Mouse (Mus musculus): ENCODE measurements around the gene Phrf1. TPM values are rescaled to one million over a fixed set of nuclear protein-coding genes. Genes with fewer than 3 reads are reported as not detected.
A peak's percentile ranks its signal among the peaks of the same experiment; 100 is the strongest.

Phrf1 gene
- total and polyA plus RNA-seq, 2 experiments from 2014 or later: 20.4 to 28.9 TPM

DNA sequence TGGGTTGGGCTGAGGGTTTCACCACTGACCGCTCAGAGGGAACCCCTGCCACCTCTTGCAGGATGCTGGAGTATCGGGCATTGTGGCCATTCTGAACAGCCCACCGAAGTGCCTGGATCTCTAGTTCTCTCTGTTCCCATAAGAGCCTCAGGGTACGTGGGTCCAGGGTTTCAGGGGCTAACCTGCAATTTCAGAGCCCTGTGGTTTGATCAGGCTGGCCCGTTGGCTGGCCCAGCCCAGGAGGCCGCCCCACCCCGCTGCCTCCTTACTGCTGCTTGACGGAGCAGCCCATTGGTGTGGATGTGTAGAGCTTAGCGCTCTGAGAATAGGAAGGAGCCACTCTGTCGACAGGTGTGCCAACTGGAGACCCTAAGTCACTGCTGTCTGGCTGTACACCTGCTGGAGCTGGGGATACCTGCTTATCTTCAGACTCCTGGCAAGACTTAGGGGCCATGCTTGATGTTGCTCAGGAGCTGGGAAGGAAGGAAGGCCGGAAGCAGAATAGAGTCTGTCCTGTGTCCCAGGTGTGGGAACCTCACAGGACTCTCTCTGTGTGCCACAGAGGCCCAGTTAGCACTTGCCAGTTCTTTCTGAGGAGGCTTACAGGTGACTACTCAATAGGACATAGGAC is 14.9 kb upstream of the Phrf1 start, which contains the start of gene Lmntd2:
Gene Lmntd2 (minus strand): TSS at position 476 of the 631 bp plus-strand sequence.
- H3K9me3 ChIP-seq (replicated peaks; ENCODE audit: control insufficient read depth, low read length): no peaks in the 10 kb centered on the region
- H3K4me1 ChIP-seq (ENCODE audit: control insufficient read depth, insufficient read depth): peaks cover 11% of the 10 kb centered on the region; the same call in 1 of the 2 replicates
- no peak within 1 kb of the TSS for H3K27ac ChIP-seq (ENCODE audit: low read depth)
- H3K4me3 ChIP-seq (ENCODE audit: low read depth, low read length): no peak within 1 kb of the TSS
- no peaks in the 10 kb centered on the region for H3K27me3 ChIP-seq (ENCODE audit: control insufficient read depth, insufficient read depth, low read length)
- no peak within 1 kb of the TSS for H3K4me2 ChIP-seq (ENCODE audit: low read depth, low read length)
- ATAC-seq (ENCODE audit: insufficient read depth, low read depth): no peak
- TF ChIP-seq CTCF (IDR thresholded peaks at IDR 0.05; ENCODE audit: low read depth) (no peak), EP300 (IDR thresholded peaks at IDR 0.05; ENCODE audit: low read depth) (no peak)
- no peaks in the 10 kb centered on the region for H3K36me3 ChIP-seq (replicated peaks; ENCODE audit: control insufficient read depth, insufficient read depth, low read length)
- DNase-seq (ENCODE audit: low spot score): no peak
- no peak within 1 kb of the TSS for H3K9ac ChIP-seq (replicated peaks; ENCODE audit: low read depth, low read length)
- 88% methylated on average over 11 of the region's 11 CpGs for WGBS

DNA sequence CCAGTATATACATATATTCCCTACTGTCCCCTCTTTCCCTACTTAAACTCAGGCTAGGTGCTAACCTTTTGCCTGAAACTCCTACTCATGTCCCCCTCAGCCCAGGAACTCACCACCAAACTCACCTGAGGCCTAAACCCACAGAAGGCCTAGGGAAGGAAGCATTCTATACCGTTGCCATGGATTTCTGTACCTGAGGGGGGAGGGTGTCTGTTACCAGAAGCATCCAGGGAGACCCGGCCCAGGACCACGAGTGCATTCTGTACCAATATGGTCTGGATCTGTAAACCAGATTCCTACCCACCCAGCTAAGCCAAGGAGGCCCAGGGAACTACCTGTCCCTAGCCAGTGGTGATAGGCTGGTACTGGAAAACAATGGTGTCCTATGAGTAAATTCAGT is 14.3 kb upstream of the Phrf1 start:
- H3K9me3 ChIP-seq (replicated peaks; ENCODE audit: control insufficient read depth, low read length): no peaks in the 10 kb centered on the region
- H3K4me1 ChIP-seq (ENCODE audit: control insufficient read depth, insufficient read depth): peaks cover 11% of the 10 kb centered on the region; the same call in 1 of the 2 replicates
- no peak overlapping the region for H3K4me2 ChIP-seq (ENCODE audit: low read depth, low read length)
- H3K27me3 ChIP-seq (ENCODE audit: control insufficient read depth, insufficient read depth, low read length): no peaks in the 10 kb centered on the region
- no peaks in the 10 kb centered on the region for H3K36me3 ChIP-seq (replicated peaks; ENCODE audit: control insufficient read depth, insufficient read depth, low read length)
- DNase-seq (ENCODE audit: low spot score): no peak
- TF ChIP-seq CTCF (IDR thresholded peaks at IDR 0.05; ENCODE audit: low read depth) (no peak), EP300 (IDR thresholded peaks at IDR 0.05; ENCODE audit: low read depth) (no peak)
- H3K4me3 ChIP-seq (ENCODE audit: low read depth, low read length): no peak overlapping the region
- H3K27ac ChIP-seq (ENCODE audit: low read depth): no peak overlapping the region
- 67% methylated on average over 3 of the region's 3 CpGs for WGBS
- no peak for ATAC-seq (ENCODE audit: insufficient read depth, low read depth)
- no peak overlapping the region for H3K9ac ChIP-seq (replicated peaks; ENCODE audit: low read depth, low read length)

DNA sequence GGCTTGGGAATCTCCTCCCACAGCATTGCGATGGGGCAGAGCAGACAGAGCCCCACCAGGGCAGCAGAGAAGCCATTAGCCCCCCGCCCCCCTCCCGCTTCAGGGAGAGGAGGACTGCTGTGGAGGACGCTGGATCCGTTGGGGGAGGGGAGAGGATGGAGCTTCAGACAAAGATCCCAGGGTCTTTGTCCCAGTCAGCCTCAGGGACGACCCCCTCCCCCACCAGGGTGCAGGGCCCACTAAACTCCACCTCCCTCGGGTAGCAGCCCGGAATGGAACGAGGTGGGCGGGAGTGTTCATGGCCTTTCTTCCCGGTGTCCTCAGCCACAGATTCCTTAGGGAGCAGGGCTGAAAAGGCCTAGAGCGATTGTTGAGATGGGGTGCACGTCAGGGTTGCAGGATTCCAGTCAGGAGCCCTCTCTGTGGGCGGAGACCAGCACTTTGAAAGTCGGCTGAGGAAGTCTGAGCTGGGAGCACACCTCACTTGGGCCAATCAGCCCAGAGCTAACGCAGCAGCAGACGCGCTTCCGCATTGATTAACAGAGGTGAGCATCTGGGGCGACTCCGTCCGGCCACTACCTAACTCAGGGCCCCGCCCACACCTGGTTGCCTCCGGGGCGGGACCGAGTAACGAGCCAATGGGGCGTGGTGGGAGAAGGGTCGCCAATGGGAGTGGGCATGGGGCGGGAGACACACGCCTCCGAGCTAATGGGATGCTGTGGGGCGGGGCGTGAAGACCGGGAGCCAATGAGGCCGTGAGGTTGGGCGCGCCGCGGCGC is 13.3 kb upstream of the Phrf1 start, which contains the start of gene Rassf7:
Gene Rassf7 (plus strand): TSS at position 760 of the 779 bp plus-strand sequence.
- Histone ChIP-seq H3K36me3 (replicated peaks; ENCODE audit: control insufficient read depth, insufficient read depth, low read length) (no peaks in the 10 kb centered on the region), H3K4me1 (ENCODE audit: control insufficient read depth, insufficient read depth) (peaks cover 12% of the 10 kb centered on the region; the same call in 1 of the 2 replicates), H3K9ac (replicated peaks; ENCODE audit: low read depth, low read length) (peak within 1 kb of the TSS; percentile 49; the same call in 1 of the 2 replicates), H3K9me3 (replicated peaks; ENCODE audit: control insufficient read depth, low read length) (no peaks in the 10 kb centered on the region), H3K27ac (ENCODE audit: low read depth) (peak within 1 kb of the TSS; percentile 52; the same call in 1 of the 2 replicates), H3K4me2 (ENCODE audit: low read depth, low read length) (peak within 1 kb of the TSS; percentile 90), H3K27me3 (ENCODE audit: control insufficient read depth, insufficient read depth, low read length) (no peaks in the 10 kb centered on the region), H3K4me3 (ENCODE audit: low read depth, low read length) (peak within 1 kb of the TSS; percentile 56)
- ATAC-seq (ENCODE audit: insufficient read depth, low read depth) (peak; percentile 92), DNase-seq (ENCODE audit: low spot score) (peak; percentile 89)
- WGBS: 1% methylated on average over 41 of the region's 41 CpGs
- TF ChIP-seq EP300 (IDR thresholded peaks at IDR 0.05; ENCODE audit: low read depth) (no peak), CTCF (IDR thresholded peaks at IDR 0.05; ENCODE audit: low read depth) (no peak)

DNA sequence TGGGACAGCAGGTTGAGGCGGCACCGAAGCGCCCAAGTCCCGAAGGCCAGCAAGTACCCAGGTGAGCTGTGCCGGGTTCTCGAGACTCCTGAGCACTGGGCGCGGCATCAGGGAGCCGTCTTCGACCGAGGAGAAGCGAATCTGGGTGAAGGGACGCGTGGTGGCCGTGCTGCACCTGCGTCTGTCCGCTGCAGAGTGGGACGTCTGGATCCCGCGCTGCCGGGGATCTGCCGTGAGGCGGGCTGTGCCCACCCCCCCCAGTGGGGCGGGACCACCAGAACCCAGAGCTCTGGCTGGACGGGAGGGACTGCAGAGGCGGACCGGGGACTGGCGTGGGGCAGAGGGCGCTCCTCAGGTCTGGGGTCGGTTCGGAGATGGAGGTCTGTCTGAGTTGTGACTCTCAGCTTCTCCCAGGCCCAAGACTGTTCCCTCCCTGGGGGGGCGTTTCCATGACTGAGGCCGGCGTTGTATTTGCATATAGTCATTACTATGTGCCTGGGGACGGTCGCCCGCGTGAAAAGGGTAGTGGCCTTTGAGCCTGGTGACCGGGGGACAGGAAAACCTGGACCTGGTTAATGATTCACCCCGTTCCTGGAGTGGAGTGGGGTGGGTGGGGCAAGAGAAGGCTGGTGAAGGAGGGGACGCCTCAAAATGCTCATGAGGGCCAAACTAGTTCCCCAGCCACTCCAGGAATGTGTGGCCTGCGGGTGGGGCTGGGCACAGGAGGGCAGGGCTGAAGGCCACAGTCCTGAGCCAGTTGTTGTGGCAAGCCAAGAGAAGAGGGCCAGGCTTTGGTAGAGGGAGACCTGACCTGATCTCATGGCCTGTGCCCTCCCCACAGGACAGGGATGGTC is 12.5 kb upstream of the Phrf1 start:
- peak overlapping the region; percentile 52; the same call in 1 of the 2 replicates for H3K27ac ChIP-seq (ENCODE audit: low read depth)

DNA sequence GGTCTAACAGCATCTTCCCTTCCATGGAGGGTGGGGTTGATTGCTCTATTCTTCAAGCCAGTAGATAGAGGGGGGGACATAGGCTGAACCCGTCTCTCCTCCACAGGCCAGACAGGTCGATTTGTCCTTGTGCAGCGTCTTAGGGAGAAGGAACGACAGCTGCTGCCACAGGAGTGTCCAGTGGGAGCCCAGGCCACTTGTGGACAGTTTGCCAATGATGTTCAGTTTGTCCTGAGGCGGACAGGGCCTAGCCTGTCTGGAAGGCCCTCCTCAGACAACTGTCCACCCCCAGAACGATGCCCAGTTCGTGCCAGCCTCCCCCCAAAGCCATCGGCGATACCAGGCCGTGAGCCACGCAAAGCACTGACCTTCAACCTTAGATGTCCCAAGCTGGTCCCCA is 11.7 kb upstream of the Phrf1 start:
- TF ChIP-seq CTCF (IDR thresholded peaks at IDR 0.05; ENCODE audit: low read depth) (no peak), EP300 (IDR thresholded peaks at IDR 0.05; ENCODE audit: low read depth) (no peak)
- no peak for DNase-seq (ENCODE audit: low spot score)
- H3K36me3 ChIP-seq (replicated peaks; ENCODE audit: control insufficient read depth, insufficient read depth, low read length): no peaks in the 10 kb centered on the region
- no peaks in the 10 kb centered on the region for H3K27me3 ChIP-seq (ENCODE audit: control insufficient read depth, insufficient read depth, low read length)
- no peak for ATAC-seq (ENCODE audit: insufficient read depth, low read depth)
- no peak overlapping the region for H3K27ac ChIP-seq (ENCODE audit: low read depth)
- peaks cover 24% of the 10 kb centered on the region for H3K4me1 ChIP-seq (ENCODE audit: control insufficient read depth, insufficient read depth)
- H3K9ac ChIP-seq (replicated peaks; ENCODE audit: low read depth, low read length): 0 out of 2 replicates have a peak overlapping the region, but pooled peaks have one; percentile 49
- WGBS: 91% methylated on average over 11 of the region's 11 CpGs
- H3K9me3 ChIP-seq (replicated peaks; ENCODE audit: control insufficient read depth, low read length): no peaks in the 10 kb centered on the region
- no peak overlapping the region for H3K4me3 ChIP-seq (ENCODE audit: low read depth, low read length)
- H3K4me2 ChIP-seq (ENCODE audit: low read depth, low read length): peak overlapping the region; percentile 90; the same call in 1 of the 2 replicates

More for the DNA sequence above, 12.5 kb upstream of the Phrf1 start:
- no peak for TF ChIP-seq CTCF (IDR thresholded peaks at IDR 0.05; ENCODE audit: low read depth)
- no peak for TF ChIP-seq EP300 (IDR thresholded peaks at IDR 0.05; ENCODE audit: low read depth)
- DNase-seq (ENCODE audit: low spot score) (peak; percentile 23), ATAC-seq (ENCODE audit: insufficient read depth, low read depth) (peak; percentile 52)
- Histone ChIP-seq H3K4me1 (ENCODE audit: control insufficient read depth, insufficient read depth) (peaks cover 19% of the 10 kb centered on the region), H3K4me3 (ENCODE audit: low read depth, low read length) (peak overlapping the region; percentile 56), H3K9me3 (replicated peaks; ENCODE audit: control insufficient read depth, low read length) (no peaks in the 10 kb centered on the region), H3K36me3 (replicated peaks; ENCODE audit: control insufficient read depth, insufficient read depth, low read length) (no peaks in the 10 kb centered on the region), H3K27me3 (ENCODE audit: control insufficient read depth, insufficient read depth, low read length) (no peaks in the 10 kb centered on the region), H3K9ac (replicated peaks; ENCODE audit: low read depth, low read length) (peak overlapping the region; percentile 49; the same call in 1 of the 2 replicates), H3K4me2 (ENCODE audit: low read depth, low read length) (peak overlapping the region; percentile 90)
- WGBS: 1% methylated on average over 42 of the region's 42 CpGs

Data from heart, postnatal 0 days (tissue).